Mouse (Mus musculus) spleen, embryonic (tissue): ENCODE measurements around the gene Ubap2l.

ENCODE experiments used
- CTCF ChIA-PET: fragments of 350-600 bp; sonication (Branson Sonifier 250); formaldehyde crosslinking; loops from one replicate; lab custom pipeline; 2022; lab: Charles Lee

The Ubap2l gene

GRCm38 (mm10) chr3:89976859-89977258 is 75.6 kb downstream of the Ubap2l start:
- CTCF ChIA-PET = no interaction called here

- CTCF ChIA-PET = no interaction called here
These were observed 83.9 kb downstream of the Ubap2l start for GRCm38 (mm10) chr3:89968509-89968908.

GRCm38 (mm10) chr3:89966946-89967345 is 85.5 kb downstream of the Ubap2l start:
- CTCF ChIA-PET = interaction anchor here (0.7 kb wide), 1 partner anchor 21 kb away, joined by 4 read pairs; no protein-coding TSS in a partner anchor

GRCm38 (mm10) chr3:89965972-89966371 is 86.5 kb downstream of the Ubap2l start:
- CTCF ChIA-PET = interaction anchor here (1.8 kb wide), 1 partner anchor 13 kb away, joined by 6 read pairs; no protein-coding TSS in a partner anchor

GRCm38 (mm10) chr3:89965557-89965956 is 86.9 kb downstream of the Ubap2l start:
- CTCF ChIA-PET = interaction anchor here (0.6 to 1.8 kb wide), 3 partner anchors 12 to 237 kb away, joined by 4 to 6 read pairs (median 4); no protein-coding TSS in a partner anchor

- CTCF ChIA-PET = interaction anchor here (0.6 to 1.8 kb wide), 3 partner anchors 9 to 772 kb away, joined by 6 to 9 read pairs (median 7); no protein-coding TSS in a partner anchor
These were observed 88.3 kb downstream of the Ubap2l start for GRCm38 (mm10) chr3:89963926-89964739.

- CTCF ChIA-PET = no interaction called here
These were observed 89.1 kb downstream of the Ubap2l start, which contains the start of gene Atp8b2 for GRCm38 (mm10) chr3:89963221-89963763. Gene Atp8b2, minus strand, starts transcription at chr3:89963508.

- CTCF ChIA-PET = no interaction called here
These were observed 89.6 kb downstream of the Ubap2l start for GRCm38 (mm10) chr3:89962751-89963220.

- CTCF ChIA-PET = no interaction called here
These were observed 90.2 kb downstream of the Ubap2l start for GRCm38 (mm10) chr3:89962059-89962750.

GRCm38 (mm10) chr3:89961436-89961835 is 91.0 kb downstream of the Ubap2l start:
- CTCF ChIA-PET = no interaction called here

GRCm38 (mm10) chr3:89960469-89960868 is 92.0 kb downstream of the Ubap2l start:
- CTCF ChIA-PET = interaction anchor here (0.6 kb wide), 1 partner anchor 104 kb away, joined by 6 read pairs; no protein-coding TSS in a partner anchor

- CTCF ChIA-PET = no interaction called here
These were observed 93.0 kb downstream of the Ubap2l start for GRCm38 (mm10) chr3:89959435-89959834.

GRCm38 (mm10) chr3:89957880-89958279 is 94.5 kb downstream of the Ubap2l start:
- CTCF ChIA-PET = interaction anchor here (0.5 to 0.8 kb wide), 3 partner anchors 119 to 423 kb away, joined by 3 to 5 read pairs (median 3); no protein-coding TSS in a partner anchor

- CTCF ChIA-PET = interaction anchor here (0.5 to 0.7 kb wide), 2 partner anchors 86 to 168 kb away, joined by 3 read pairs; no protein-coding TSS in a partner anchor
These were observed 96.1 kb downstream of the Ubap2l start for GRCm38 (mm10) chr3:89956177-89956971.

GRCm38 (mm10) chr3:89953420-89953819 is 99.0 kb downstream of the Ubap2l start:
- CTCF ChIA-PET = interaction anchor here (0.7 to 1.3 kb wide), 3 partner anchors 12 to 487 kb away, joined by 4 to 6 read pairs (median 4); no protein-coding TSS in a partner anchor
